Mouse (Mus musculus): ENCODE data around the gene Tfeb. TPM values are rescaled to one million over a fixed set of nuclear protein-coding genes. Genes with fewer than 3 reads are reported as not detected.
A peak's percentile ranks its signal among the peaks of the same experiment; 100 is the strongest.

The Tfeb gene
- polyA plus RNA-seq, 1 experiment from 2014 or later, result 13.6 TPM

- no peaks in the 10 kb centered on the region for H3K27me3 ChIP-seq (replicated peaks; ENCODE audit: control insufficient read depth, insufficient read depth, low read length)
- no peak overlapping the region for H3K9ac ChIP-seq (ENCODE audit: low read length)
- no peaks in the 10 kb centered on the region for H3K4me1 ChIP-seq (replicated peaks; ENCODE audit: control insufficient read depth, insufficient read depth, low read length)
- 56% methylated on average over 24 of the region's 24 CpGs for WGBS
- DNase-seq (ENCODE audit: low spot score) (no peak), ATAC-seq (replicated peaks; ENCODE audit: low FRiP score, low TSS enrichment, low read depth) (no peak)
- H3K4me2 ChIP-seq (ENCODE audit: low read length), result no peak overlapping the region
- H3K9me3 ChIP-seq (ENCODE audit: control insufficient read depth, low read length), result no peaks in the 10 kb centered on the region
- H3K36me3 ChIP-seq (ENCODE audit: control insufficient read depth, insufficient read depth, low read length), result no peaks in the 10 kb centered on the region
- H3K4me3 ChIP-seq (ENCODE audit: low read depth, low read length), result no peak overlapping the region
- no peak overlapping the region for H3K27ac ChIP-seq (ENCODE audit: low read depth)
These were observed 5.9 kb upstream of the Tfeb start for GRCm38 (mm10) chr17:47730633-47731575.

GRCm38 (mm10) chr17:47735553-47736100 lies 1.2 kb upstream of the Tfeb start:
- Histone ChIP-seq H3K4me1 (replicated peaks; ENCODE audit: control insufficient read depth, insufficient read depth, low read length) (peaks cover 6% of the 10 kb centered on the region; the same call in 1 of the 2 replicates), H3K9me3 (ENCODE audit: control insufficient read depth, low read length) (no peaks in the 10 kb centered on the region), H3K4me3 (ENCODE audit: low read depth, low read length) (no peak overlapping the region), H3K9ac (ENCODE audit: low read length) (no peak overlapping the region), H3K27ac (ENCODE audit: low read depth) (no peak overlapping the region), H3K36me3 (ENCODE audit: control insufficient read depth, insufficient read depth, low read length) (no peaks in the 10 kb centered on the region), H3K27me3 (replicated peaks; ENCODE audit: control insufficient read depth, insufficient read depth, low read length) (no peaks in the 10 kb centered on the region), H3K4me2 (ENCODE audit: low read length) (no peak overlapping the region)
- ATAC-seq (replicated peaks; ENCODE audit: low FRiP score, low TSS enrichment, low read depth) (no peak), DNase-seq (ENCODE audit: low spot score) (no peak)
- 75% methylated on average over 14 of the region's 14 CpGs for WGBS

GRCm38 (mm10) chr17:47737271-47738065 lies 638 bp downstream of the Tfeb start:
- ATAC-seq (replicated peaks; ENCODE audit: low FRiP score, low TSS enrichment, low read depth) (peak; percentile 86), DNase-seq (ENCODE audit: low spot score) (peak; percentile 88)
- peak overlapping the region; percentile 60 for H3K9ac ChIP-seq (ENCODE audit: low read length)
- H3K4me2 ChIP-seq (ENCODE audit: low read length), result peak overlapping the region; percentile 94
- H3K4me3 ChIP-seq (ENCODE audit: low read depth, low read length), result peak overlapping the region; percentile 65
- peaks cover 6% of the 10 kb centered on the region; the same call in 1 of the 2 replicates for H3K4me1 ChIP-seq (replicated peaks; ENCODE audit: control insufficient read depth, insufficient read depth, low read length)
- no peaks in the 10 kb centered on the region for H3K27me3 ChIP-seq (replicated peaks; ENCODE audit: control insufficient read depth, insufficient read depth, low read length)
- peak overlapping the region; percentile 65 for H3K27ac ChIP-seq (ENCODE audit: low read depth)
- no peaks in the 10 kb centered on the region for H3K9me3 ChIP-seq (ENCODE audit: control insufficient read depth, low read length)
- under 1% methylated on average over 49 of the region's 60 CpGs for WGBS
- no peaks in the 10 kb centered on the region for H3K36me3 ChIP-seq (ENCODE audit: control insufficient read depth, insufficient read depth, low read length)

GRCm38 (mm10) chr17:47738066-47738878 lies 1.4 kb downstream of the Tfeb start:
- Histone ChIP-seq H3K4me1 (replicated peaks; ENCODE audit: control insufficient read depth, insufficient read depth, low read length) (peaks cover 6% of the 10 kb centered on the region; the same call in 1 of the 2 replicates), H3K27me3 (replicated peaks; ENCODE audit: control insufficient read depth, insufficient read depth, low read length) (no peaks in the 10 kb centered on the region), H3K9me3 (ENCODE audit: control insufficient read depth, low read length) (no peaks in the 10 kb centered on the region), H3K4me2 (ENCODE audit: low read length) (peak overlapping the region; percentile 94), H3K9ac (ENCODE audit: low read length) (peak overlapping the region; percentile 60), H3K4me3 (ENCODE audit: low read depth, low read length) (peak overlapping the region; percentile 65), H3K27ac (ENCODE audit: low read depth) (peak overlapping the region; percentile 65), H3K36me3 (ENCODE audit: control insufficient read depth, insufficient read depth, low read length) (no peaks in the 10 kb centered on the region)
- 1% methylated on average over 49 of the region's 61 CpGs for WGBS
- DNase-seq (ENCODE audit: low spot score), result peak; percentile 72
- peak; percentile 34 for ATAC-seq (replicated peaks; ENCODE audit: low FRiP score, low TSS enrichment, low read depth)

- Histone ChIP-seq H3K4me2 (ENCODE audit: low read length) (peak overlapping the region; percentile 94), H3K4me1 (replicated peaks; ENCODE audit: control insufficient read depth, insufficient read depth, low read length) (peaks cover 6% of the 10 kb centered on the region; the same call in 1 of the 2 replicates), H3K9me3 (ENCODE audit: control insufficient read depth, low read length) (no peaks in the 10 kb centered on the region), H3K27ac (ENCODE audit: low read depth) (0 out of 2 replicates have a peak overlapping the region, but pooled peaks have one; percentile 65), H3K4me3 (ENCODE audit: low read depth, low read length) (peak overlapping the region; percentile 65), H3K9ac (ENCODE audit: low read length) (peak overlapping the region; percentile 60; the same call in 1 of the 2 replicates), H3K27me3 (replicated peaks; ENCODE audit: control insufficient read depth, insufficient read depth, low read length) (no peaks in the 10 kb centered on the region), H3K36me3 (ENCODE audit: control insufficient read depth, insufficient read depth, low read length) (no peaks in the 10 kb centered on the region)
- DNase-seq (ENCODE audit: low spot score) (peak; percentile 76), ATAC-seq (replicated peaks; ENCODE audit: low FRiP score, low TSS enrichment, low read depth) (peak; percentile 24; the same call in 1 of the 2 replicates)
- 9% methylated on average over 20 of the region's 20 CpGs for WGBS
These were observed 2.3 kb downstream of the Tfeb start for GRCm38 (mm10) chr17:47738879-47739798.

GRCm38 (mm10) chr17:47740186-47740585 lies 3.4 kb downstream of the Tfeb start:
- Histone ChIP-seq H3K36me3 (ENCODE audit: control insufficient read depth, insufficient read depth, low read length) (no peaks in the 10 kb centered on the region), H3K27ac (ENCODE audit: low read depth) (no peak overlapping the region), H3K4me2 (ENCODE audit: low read length) (no peak overlapping the region), H3K9me3 (ENCODE audit: control insufficient read depth, low read length) (no peaks in the 10 kb centered on the region), H3K27me3 (replicated peaks; ENCODE audit: control insufficient read depth, insufficient read depth, low read length) (no peaks in the 10 kb centered on the region), H3K4me3 (ENCODE audit: low read depth, low read length) (no peak overlapping the region), H3K4me1 (replicated peaks; ENCODE audit: control insufficient read depth, insufficient read depth, low read length) (peaks cover 6% of the 10 kb centered on the region; the same call in 1 of the 2 replicates), H3K9ac (ENCODE audit: low read length) (no peak overlapping the region)
- DNase-seq (ENCODE audit: low spot score) (no peak), ATAC-seq (replicated peaks; ENCODE audit: low FRiP score, low TSS enrichment, low read depth) (no peak)
- WGBS, result 78% methylated on average over 2 of the region's 2 CpGs

GRCm38 (mm10) chr17:47742991-47743734 lies 6.3 kb downstream of the Tfeb start:
- Histone ChIP-seq H3K9ac (ENCODE audit: low read length) (no peak overlapping the region), H3K4me2 (ENCODE audit: low read length) (no peak overlapping the region), H3K9me3 (ENCODE audit: control insufficient read depth, low read length) (no peaks in the 10 kb centered on the region), H3K27ac (ENCODE audit: low read depth) (no peak overlapping the region), H3K4me3 (ENCODE audit: low read depth, low read length) (no peak overlapping the region), H3K27me3 (replicated peaks; ENCODE audit: control insufficient read depth, insufficient read depth, low read length) (no peaks in the 10 kb centered on the region), H3K36me3 (ENCODE audit: control insufficient read depth, insufficient read depth, low read length) (no peaks in the 10 kb centered on the region), H3K4me1 (replicated peaks; ENCODE audit: control insufficient read depth, insufficient read depth, low read length) (peaks cover 6% of the 10 kb centered on the region; the same call in 1 of the 2 replicates)
- no peak for ATAC-seq (replicated peaks; ENCODE audit: low FRiP score, low TSS enrichment, low read depth)
- WGBS, result 32% methylated on average over 16 of the region's 16 CpGs
- no peak for DNase-seq (ENCODE audit: low spot score)

All from intestine, embryonic 14.5 days (tissue).